Comparison of ENCODE assay signal across 1 mouse cellular context in genomic region chr14:26197851-26198250, GRCm38 (mm10). TPM values are rescaled to one million over a fixed set of nuclear protein-coding genes. Genes with fewer than 3 reads are reported as not detected.
"Had no signal": no experiment of that assay in that cellular context is flagged by ENCODE, and none has a peak within 500 bp of the region (broad histone marks: within the 10 kb centered on the region; RNA-seq: fewer than 3 reads in every experiment).

No protein-coding gene starts in this region.

RNA-seq across cellular contexts. Expression of gene Duxbl3, which starts 59.9 kb away (rescaled TPM):
- polyA plus RNA-seq: spleen, adult 2 months had no signal
